Mouse (Mus musculus) bone marrow macrophage, adult 2 months (primary cell): ENCODE results near the gene Usp32.

ENCODE experiments used
- CTCF ChIP-seq: IDR thresholded peaks from 2 replicates; pipeline ENCODE4 v1.5.1; 2012; ENCODE audit warnings: low read depth, mild to moderate bottlenecking, low read length, moderate library complexity
- POLR2A ChIP-seq: IDR thresholded peaks from 2 replicates; pipeline ENCODE4 v1.6.1; 2012; ENCODE audit warnings: mild to moderate bottlenecking, low read depth, low read length, borderline replicate concordance

GRCm38 (mm10) chr11:85117160-85117559 lies 22.8 kb downstream of the Usp32 start:
- TF ChIP-seq POLR2A = no peak
- TF ChIP-seq CTCF = no peak
